Mouse (Mus musculus): ENCODE measurements around the gene Mfsd4a. TPM values are rescaled to one million over a fixed set of nuclear protein-coding genes. Genes with fewer than 3 reads are reported as not detected.

Gene Mfsd4a
- polyA plus RNA-seq, 1 experiment: 14.0 TPM

- 72% methylated on average over 5 of the region's 5 CpGs for WGBS
- H3K36me3 ChIP-seq (ENCODE audit: control insufficient read depth, insufficient read depth, low read length): no peaks in the 10 kb centered on the region
- no peaks in the 10 kb centered on the region for H3K27me3 ChIP-seq (ENCODE audit: control insufficient read depth, insufficient read depth, low read length)
- H3K4me3 ChIP-seq (ENCODE audit: low read depth, low read length): no peak overlapping the region
- H3K27ac ChIP-seq (ENCODE audit: insufficient read depth, low read depth, low read length): no peak overlapping the region
- TF ChIP-seq CTCF (IDR thresholded peaks at IDR 0.05; ENCODE audit: extremely low read depth, insufficient read length, insufficient replicate concordance, low read depth, low read length): no peak
- no peak for TF ChIP-seq POLR2A (IDR thresholded peaks at IDR 0.05; ENCODE audit: low read depth, low read length)
- H3K4me1 ChIP-seq (ENCODE audit: control insufficient read depth, insufficient read depth, insufficient read length, low read length): 0 out of 2 replicates have a peak, but pooled peaks cover 2% of the 10 kb centered on the region
These were observed 91.0 kb downstream of the Mfsd4a start for GRCm38 (mm10) chr1:131976886-131977285.

- WGBS: 32% methylated on average over 6 of the region's 6 CpGs
- 0 out of 2 replicates have a peak, but pooled peaks cover 2% of the 10 kb centered on the region for H3K4me1 ChIP-seq (ENCODE audit: control insufficient read depth, insufficient read depth, insufficient read length, low read length)
- no peaks in the 10 kb centered on the region for H3K36me3 ChIP-seq (ENCODE audit: control insufficient read depth, insufficient read depth, low read length)
- H3K27me3 ChIP-seq (ENCODE audit: control insufficient read depth, insufficient read depth, low read length): peaks cover 6% of the 10 kb centered on the region; the same call in 1 of the 2 replicates
- no peak overlapping the region for H3K4me3 ChIP-seq (ENCODE audit: low read depth, low read length)
- no peak overlapping the region for H3K27ac ChIP-seq (ENCODE audit: insufficient read depth, low read depth, low read length)
- TF ChIP-seq CTCF (IDR thresholded peaks at IDR 0.05; ENCODE audit: extremely low read depth, insufficient read length, insufficient replicate concordance, low read depth, low read length) (no peak), POLR2A (IDR thresholded peaks at IDR 0.05; ENCODE audit: low read depth, low read length) (no peak)
These were observed 93.9 kb downstream of the Mfsd4a start for GRCm38 (mm10) chr1:131973991-131974390.

Other genes with a start within 250 kb of the Mfsd4a start
- 15.0 and 20.1 TPM in 2 replicates for gene Slc41a1, start 240.6 kb downstream of the Mfsd4a start, polyA plus RNA-seq (2012; rRNA removed)
- 10.3 and 12.4 TPM in 2 replicates for gene Rab29, start 200.8 kb downstream of the Mfsd4a start, polyA plus RNA-seq (2012; rRNA removed)
- gene Nucks1, start 157.5 kb downstream of the Mfsd4a start, polyA plus RNA-seq (2012; rRNA removed): 0.53 and 1.5 TPM in 2 replicates
- 2.1 and 10.7 TPM in 2 replicates for gene Slc45a3, start 105.1 kb downstream of the Mfsd4a start, polyA plus RNA-seq (2012; rRNA removed)
- 8.0 and 16.6 TPM in 2 replicates for gene Elk4, start 60.5 kb downstream of the Mfsd4a start, polyA plus RNA-seq (2012; rRNA removed)
- gene Cdk18, start 71.6 kb upstream of the Mfsd4a start, polyA plus RNA-seq (2012; rRNA removed): 84.2 and 133 TPM in 2 replicates
- gene Lemd1, start 123.4 kb upstream of the Mfsd4a start, polyA plus RNA-seq (2012; rRNA removed): 0.09 and 0.10 TPM in 2 replicates
- gene AC124108.1, start 123.4 kb upstream of the Mfsd4a start, polyA plus RNA-seq (2012; rRNA removed): not detected in 2 replicates
- gene Gm10188, start 161.7 kb upstream of the Mfsd4a start, polyA plus RNA-seq (2012; rRNA removed): not detected in 2 replicates
- 0.75 and 1.5 TPM in 2 replicates for gene Klhdc8a, start 230.6 kb upstream of the Mfsd4a start, polyA plus RNA-seq (2012; rRNA removed)
- gene Nuak2, start 248.1 kb upstream of the Mfsd4a start, polyA plus RNA-seq (2012; rRNA removed): 24.3 and 99.9 TPM in 2 replicates